Mouse (Mus musculus) neural tube, embryonic 11.5 days (tissue): Measurements from ENCODE around the gene Etv2. TPM values are rescaled to one million over a fixed set of nuclear protein-coding genes. Genes with fewer than 3 reads are reported as not detected.

ENCODE experiments used
- ATAC-seq: fragments of 200-750 bp; cut with Nextera tagmentation; 2 replicates; pipeline ENCODE4 v1.8.0; 2017; ENCODE audit warnings: moderate number of reproducible peaks, mild to moderate bottlenecking, moderate TSS enrichment, moderate library complexity; ENCODE audit not compliant: insufficient read depth, low FRiP score, low TSS enrichment
- DNase-seq: peaks from one replicate; pipeline ENCODE4 v3.0.0-alpha.2; 2015; ENCODE audit warnings: low spot score
- H3K27ac ChIP-seq: fragments of 300-500 bp; sonication (generic); 2 replicates; pipeline ENCODE4 v1.5.1; 2014; ENCODE audit warnings: low read depth, mild to moderate bottlenecking, low read length
- H3K27me3 ChIP-seq: fragments of 300-500 bp; sonication (generic); 2 replicates; pipeline ENCODE4 v1.6.1; 2014; ENCODE audit warnings: mild to moderate bottlenecking, low read length, mixed read lengths; ENCODE audit not compliant: control insufficient read depth, insufficient read depth
- H3K36me3 ChIP-seq: fragments of 300-500 bp; sonication (generic); 2 replicates; pipeline ENCODE4 v1.6.1; 2014; ENCODE audit warnings: mild to moderate bottlenecking, low read length, moderate library complexity, mixed read lengths; ENCODE audit not compliant: control insufficient read depth, insufficient read depth
- H3K4me1 ChIP-seq: fragments of 300-500 bp; sonication (generic); 2 replicates; pipeline ENCODE4 v1.6.1; 2014; ENCODE audit warnings: low read length, mixed read lengths; ENCODE audit not compliant: control insufficient read depth, insufficient read depth
- H3K4me2 ChIP-seq: fragments of 300-500 bp; sonication (generic); 2 replicates; pipeline ENCODE4 v1.6.1; 2014; ENCODE audit warnings: low read depth, mild to moderate bottlenecking, moderate library complexity
- H3K4me3 ChIP-seq: fragments of 300-500 bp; sonication (generic); 2 replicates; pipeline ENCODE4 v1.5.1; 2014; ENCODE audit warnings: low read depth, low read length
- H3K9ac ChIP-seq: fragments of 300-500 bp; sonication (generic); 2 replicates; pipeline ENCODE4 v1.6.1; 2014; ENCODE audit warnings: mild to moderate bottlenecking, low read length
- H3K9me3 ChIP-seq: fragments of 300-500 bp; sonication (generic); 2 replicates; pipeline ENCODE4 v1.6.1; 2016; ENCODE audit warnings: low read length; ENCODE audit not compliant: control insufficient read depth
- WGBS: fragments of 180-500 bp; shearing (Covaris S2); extraction: QIAGEN DNeasy Blood & Tissue Kit; methylation state at CpG from one replicate; pipeline ENCODE4 v1.1.7; 2014; 5-methylcytosine and 5-hydroxymethylcytosine counted together
- polyA plus RNA-seq: library from polyadenylated mRNA; unstranded; fragments of >200 nt; fragmentation: Nextera tagmentation; extraction: Ambion mirVana; gene quantifications from 2 replicates; pipeline ENCODE4 v1.2.1, GENCODE M21; 2014

Gene Etv2
- polyA plus RNA-seq, 1 experiment from 2014 or later: not detected

GRCm38 (mm10) chr7:30607706-30608309, 27.8 kb downstream of the Etv2 start:
- DNase-seq (peak; percentile 68), ATAC-seq (no peak)
- WGBS: 27% methylated on average over 8 of the region's 8 CpGs
- Histone ChIP-seq H3K27ac (no peak overlapping the region), H3K9me3 (no peaks in the 10 kb centered on the region), H3K9ac (no peak overlapping the region), H3K27me3 (no peaks in the 10 kb centered on the region), H3K4me2 (no peak overlapping the region), H3K4me1 (no peaks in the 10 kb centered on the region), H3K36me3 (no peaks in the 10 kb centered on the region), H3K4me3 (no peak overlapping the region)

GRCm38 (mm10) chr7:30604944-30605343, 30.7 kb downstream of the Etv2 start:
- no peak for ATAC-seq
- no peaks in the 10 kb centered on the region for H3K4me1 ChIP-seq
- H3K27me3 ChIP-seq: no peaks in the 10 kb centered on the region
- no peak for DNase-seq
- no peaks in the 10 kb centered on the region for H3K36me3 ChIP-seq
- no peak overlapping the region for H3K27ac ChIP-seq
- no peak overlapping the region for H3K4me3 ChIP-seq
- no peaks in the 10 kb centered on the region for H3K9me3 ChIP-seq
- H3K9ac ChIP-seq: no peak overlapping the region
- WGBS: 91% methylated on average over 8 of the region's 8 CpGs
- H3K4me2 ChIP-seq: no peak overlapping the region

- no peaks in the 10 kb centered on the region for H3K36me3 ChIP-seq
- H3K4me1 ChIP-seq: no peaks in the 10 kb centered on the region
- ATAC-seq (no peak), DNase-seq (no peak)
- H3K9ac ChIP-seq: no peak overlapping the region
- H3K27me3 ChIP-seq: no peaks in the 10 kb centered on the region
- H3K27ac ChIP-seq: no peak overlapping the region
- no peaks in the 10 kb centered on the region for H3K9me3 ChIP-seq
- no peak overlapping the region for H3K4me2 ChIP-seq
- H3K4me3 ChIP-seq: no peak overlapping the region
- 64% methylated on average over 8 of the region's 8 CpGs for WGBS
These were observed 31.2 kb downstream of the Etv2 start for GRCm38 (mm10) chr7:30604424-30604823.

DNA sequence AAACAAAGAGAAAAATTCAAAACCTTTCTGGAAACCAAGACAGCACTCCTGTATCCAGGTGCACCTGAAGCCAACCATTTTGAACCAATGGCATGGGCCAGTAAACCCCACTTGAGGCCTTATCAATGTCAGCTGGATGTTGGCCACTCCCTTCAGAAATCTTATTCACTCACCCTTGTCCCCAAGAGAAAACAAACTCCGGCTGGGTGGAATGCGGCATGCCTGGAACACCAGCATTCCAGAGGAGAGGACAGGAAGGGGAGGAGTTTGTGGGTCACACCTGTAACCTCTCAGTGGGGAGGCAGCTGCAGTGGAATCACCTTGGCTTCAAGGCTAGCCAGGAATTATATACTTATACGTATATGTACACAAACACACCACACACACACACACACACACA, 33.1 kb downstream of the Etv2 start:
- Histone ChIP-seq H3K4me3 (no peak overlapping the region), H3K9me3 (no peaks in the 10 kb centered on the region), H3K4me1 (no peaks in the 10 kb centered on the region), H3K36me3 (no peaks in the 10 kb centered on the region), H3K27me3 (no peaks in the 10 kb centered on the region), H3K27ac (no peak overlapping the region), H3K9ac (no peak overlapping the region), H3K4me2 (no peak overlapping the region)
- WGBS: 41% methylated on average over 3 of the region's 3 CpGs
- no peak for DNase-seq
- ATAC-seq: no peak

DNA sequence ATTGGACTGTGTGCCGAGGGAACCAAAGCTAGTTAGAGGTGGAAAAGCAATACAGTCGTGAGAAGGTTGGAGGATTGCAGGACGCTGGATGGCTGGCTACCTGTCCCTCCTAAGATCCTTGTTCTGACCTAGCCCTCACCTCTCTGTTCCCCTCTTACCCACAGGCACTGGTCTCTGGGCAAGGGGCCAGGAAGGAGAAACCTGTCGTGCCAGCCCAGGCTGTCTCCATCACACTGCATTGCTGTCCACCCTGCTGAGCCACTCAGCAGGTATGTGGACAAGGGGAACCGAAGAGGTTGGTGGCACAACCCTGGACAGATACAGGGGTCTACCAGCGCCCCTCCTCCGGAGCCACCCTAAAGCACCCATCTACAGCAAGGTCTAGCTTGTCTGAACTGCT, 35.0 kb downstream of the Etv2 start:
- H3K27me3 ChIP-seq: no peaks in the 10 kb centered on the region
- no peaks in the 10 kb centered on the region for H3K4me1 ChIP-seq
- no peak for ATAC-seq
- no peak overlapping the region for H3K27ac ChIP-seq
- H3K4me3 ChIP-seq: no peak overlapping the region
- H3K36me3 ChIP-seq: no peaks in the 10 kb centered on the region
- H3K9ac ChIP-seq: no peak overlapping the region
- 72% methylated on average over 7 of the region's 7 CpGs for WGBS
- no peak for DNase-seq
- no peaks in the 10 kb centered on the region for H3K9me3 ChIP-seq
- H3K4me2 ChIP-seq: no peak overlapping the region

DNA sequence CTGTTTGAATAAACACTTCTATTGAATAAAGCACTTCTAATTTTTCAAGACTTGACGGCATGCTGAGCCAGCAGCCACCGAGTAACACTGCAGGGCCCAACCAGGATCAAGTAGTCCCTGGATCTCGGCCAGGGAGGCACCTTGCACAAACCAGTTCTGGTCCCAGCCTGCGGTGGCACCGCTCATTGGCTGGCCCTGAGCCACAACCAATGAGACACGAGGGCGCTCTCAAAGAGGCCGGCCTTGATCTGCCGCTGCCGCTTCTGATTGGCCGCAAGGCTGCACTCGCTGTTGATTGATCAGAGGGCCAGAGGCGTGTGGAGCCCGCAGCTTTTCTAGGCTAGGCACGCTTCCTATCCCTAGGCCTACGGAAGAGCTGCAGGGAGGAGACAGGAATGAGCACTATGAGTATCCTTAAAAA, 35.7 kb downstream of the Etv2 start:
- H3K9me3 ChIP-seq: no peaks in the 10 kb centered on the region
- no peak overlapping the region for H3K27ac ChIP-seq
- no peak overlapping the region for H3K9ac ChIP-seq
- H3K4me1 ChIP-seq: no peaks in the 10 kb centered on the region
- WGBS: 1% methylated on average over 16 of the region's 16 CpGs
- H3K4me3 ChIP-seq: no peak overlapping the region
- H3K36me3 ChIP-seq: no peaks in the 10 kb centered on the region
- ATAC-seq: peak; percentile 99
- no peaks in the 10 kb centered on the region for H3K27me3 ChIP-seq
- peak; percentile 88 for DNase-seq
- no peak overlapping the region for H3K4me2 ChIP-seq

DNA sequence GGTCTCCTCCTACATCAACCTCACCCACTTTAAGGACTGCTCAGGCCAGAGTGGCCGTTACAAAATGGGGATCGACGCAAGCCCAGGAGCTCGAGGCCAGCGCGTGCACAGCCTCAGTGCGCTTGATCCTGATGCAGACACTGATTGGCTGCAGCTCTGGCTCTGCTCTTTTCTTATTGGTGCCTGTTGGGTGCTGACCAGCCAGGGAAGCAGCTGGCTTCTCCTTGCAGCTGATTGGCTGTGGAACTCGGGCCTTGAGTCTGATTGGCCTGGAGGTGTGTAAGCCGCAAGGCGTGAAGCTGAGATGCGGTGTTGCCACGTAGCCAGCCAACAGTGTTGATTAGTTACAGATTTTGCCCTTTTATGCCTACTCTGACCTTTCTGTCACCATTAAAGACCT, 36.9 kb downstream of the Etv2 start, which contains the start of gene Zbtb32:
TSS of gene Zbtb32 (minus strand) at position 124 of the 400 bp plus-strand sequence.
- no peak within 1 kb of the TSS for H3K4me3 ChIP-seq
- no peaks in the 10 kb centered on the region for H3K36me3 ChIP-seq
- DNase-seq: no peak
- H3K4me1 ChIP-seq: no peaks in the 10 kb centered on the region
- H3K27me3 ChIP-seq: no peaks in the 10 kb centered on the region
- no peak within 1 kb of the TSS for H3K27ac ChIP-seq
- no peak within 1 kb of the TSS for H3K4me2 ChIP-seq
- no peak within 1 kb of the TSS for H3K9ac ChIP-seq
- WGBS: 94% methylated on average over 12 of the region's 12 CpGs
- no peak for ATAC-seq
- no peaks in the 10 kb centered on the region for H3K9me3 ChIP-seq

- no peak for DNase-seq
These were observed 38.8 kb downstream of the Etv2 start for GRCm38 (mm10) chr7:30596811-30597210.

GRCm38 (mm10) chr7:30596093-30596492, 39.6 kb downstream of the Etv2 start:
- Histone ChIP-seq H3K4me1 (no peaks in the 10 kb centered on the region), H3K9ac (no peak overlapping the region), H3K4me2 (no peak overlapping the region), H3K27ac (no peak overlapping the region), H3K36me3 (no peaks in the 10 kb centered on the region), H3K9me3 (no peaks in the 10 kb centered on the region), H3K27me3 (no peaks in the 10 kb centered on the region), H3K4me3 (no peak overlapping the region)
- DNase-seq: no peak
- WGBS: 84% methylated on average over 5 of the region's 5 CpGs
- ATAC-seq: no peak

More at GRCm38 (mm10) chr7:30596811-30597210, 38.8 kb downstream of the Etv2 start:
- 88% methylated on average over 5 of the region's 5 CpGs for WGBS
- no peak overlapping the region for H3K4me3 ChIP-seq
- H3K9ac ChIP-seq: no peak overlapping the region
- no peaks in the 10 kb centered on the region for H3K27me3 ChIP-seq
- H3K27ac ChIP-seq: no peak overlapping the region
- ATAC-seq: no peak
- H3K4me1 ChIP-seq: no peaks in the 10 kb centered on the region
- no peak overlapping the region for H3K4me2 ChIP-seq
- no peaks in the 10 kb centered on the region for H3K36me3 ChIP-seq
- H3K9me3 ChIP-seq: no peaks in the 10 kb centered on the region
